Mouse (Mus musculus) hematopoietic stem cell, adult 5-6 weeks (primary cell): ENCODE measurements at regions not wholly inside any gene's neighbourhood (a gene's known extent, or its start where the extent isn't known, plus 50 kb on each side); places are given as distances from the start of the nearest gene placed in this dataset.

ENCODE experiments used
- ATAC-seq, 2 experiments: fragments of 125-278 bp in 1 of 2; replicated peaks in 1 of 2; 2 replicates each; pipeline ENCODE4 v1.8.0; 2016 to 2017; ENCODE audit warnings: inconsistent platforms in 2 of 2, mild to moderate bottlenecking in 2 of 2, moderate number of reproducible peaks in 2 of 2, low read depth in 1 of 2, moderate TSS enrichment in 1 of 2; ENCODE audit not compliant: low FRiP score in 2 of 2, poor library complexity in 2 of 2, severe bottlenecking in 2 of 2, insufficient read depth in 1 of 2, low TSS enrichment in 1 of 2

GRCm38 (mm10) chr4:82027447-82027881 is 584.8 kb upstream of the Mpdz start:
- ATAC-seq, result no peak

DNA sequence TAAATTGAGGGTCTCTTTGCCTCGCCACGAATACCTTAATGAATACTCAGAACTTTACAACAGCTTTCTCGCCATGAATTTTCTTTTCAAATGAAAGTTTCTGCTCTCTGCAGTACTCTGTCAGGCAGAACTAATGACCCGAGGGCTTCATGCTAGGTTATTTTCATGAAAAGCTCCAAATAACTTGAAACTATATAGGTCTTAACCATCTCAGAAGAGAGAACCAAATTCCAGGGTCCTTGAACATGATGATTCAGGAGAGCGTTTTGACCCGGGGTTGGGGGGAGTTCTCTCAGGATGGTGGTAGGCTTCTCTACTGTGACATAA is 558.8 kb upstream of the Mpdz start:
- ATAC-seq, result no peak

GRCm38 (mm10) chr4:82000590-82001405 is 558.2 kb upstream of the Mpdz start:
- ATAC-seq, result no peak

GRCm38 (mm10) chr4:81999654-82000314 is 557.2 kb upstream of the Mpdz start:
- no peak for ATAC-seq

DNA sequence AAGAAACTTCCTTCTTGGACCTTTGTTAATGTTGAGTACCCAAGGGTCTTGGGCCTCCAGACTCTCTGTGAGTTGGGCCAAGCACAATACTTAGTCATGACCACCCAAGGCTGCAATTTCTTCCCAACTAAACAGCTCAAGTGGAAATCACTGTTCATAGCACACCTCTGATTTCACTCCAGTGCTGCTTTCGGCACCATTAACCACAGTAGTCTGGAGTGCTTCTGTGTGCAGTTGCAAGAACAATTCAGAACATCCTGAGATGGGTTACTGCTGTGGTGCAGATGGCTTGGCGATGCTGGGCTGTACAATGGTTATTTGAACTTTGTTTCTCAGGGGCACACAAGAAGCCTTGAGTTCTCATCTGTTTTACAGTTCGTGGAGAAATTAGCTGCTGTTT is 556.5 kb upstream of the Mpdz start:
- ATAC-seq, result no peak

GRCm38 (mm10) chr4:81996445-81996844 is 553.8 kb upstream of the Mpdz start:
- ATAC-seq, result no peak

- no peak for ATAC-seq
These were observed 552.6 kb upstream of the Mpdz start for GRCm38 (mm10) chr4:81995243-81995642.

- ATAC-seq, result no peak
These were observed 546.2 kb upstream of the Mpdz start for GRCm38 (mm10) chr4:81988796-81989195.

GRCm38 (mm10) chr4:81986616-81987015 is 544.0 kb upstream of the Mpdz start:
- no peak for ATAC-seq

DNA sequence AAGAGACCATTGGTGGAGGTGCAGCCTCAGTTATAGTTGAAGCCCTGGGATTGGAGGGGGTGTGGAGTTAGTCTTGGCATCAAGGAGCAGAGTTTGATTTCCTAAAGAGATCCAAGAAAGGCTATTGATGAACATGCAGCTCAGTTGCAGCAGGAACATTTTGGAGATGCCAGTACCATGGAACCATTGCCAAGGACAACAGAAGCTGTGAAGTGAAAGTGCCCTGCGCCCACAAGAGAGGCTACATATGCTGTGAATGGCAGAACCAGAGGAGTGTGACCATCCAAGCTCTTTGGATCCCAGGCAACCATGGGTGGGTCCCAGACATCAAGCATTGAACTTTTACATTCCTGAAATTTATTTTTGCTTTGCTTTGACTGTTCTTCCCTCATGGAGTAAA is 539.2 kb upstream of the Mpdz start:
- no peak for ATAC-seq

DNA sequence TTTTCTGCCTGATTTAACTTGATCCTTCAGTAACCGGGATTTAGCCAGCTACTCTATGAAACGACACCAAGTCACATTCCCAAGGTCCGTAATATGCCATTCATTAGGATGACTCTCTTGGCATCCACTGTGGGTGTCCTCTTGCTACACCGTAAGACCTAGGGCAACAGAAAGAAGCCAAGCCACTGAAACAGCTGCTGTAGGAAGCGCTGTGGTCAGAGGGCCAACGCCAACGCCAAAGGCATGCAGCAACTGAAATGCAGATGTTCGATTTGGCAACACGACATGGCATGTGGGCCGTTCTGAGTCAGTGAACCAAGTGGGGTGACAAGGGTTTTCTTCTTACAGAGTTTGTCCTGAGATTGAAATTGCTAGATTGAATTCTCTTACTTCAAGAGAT is 527.9 kb upstream of the Mpdz start:
- no peak for ATAC-seq

DNA sequence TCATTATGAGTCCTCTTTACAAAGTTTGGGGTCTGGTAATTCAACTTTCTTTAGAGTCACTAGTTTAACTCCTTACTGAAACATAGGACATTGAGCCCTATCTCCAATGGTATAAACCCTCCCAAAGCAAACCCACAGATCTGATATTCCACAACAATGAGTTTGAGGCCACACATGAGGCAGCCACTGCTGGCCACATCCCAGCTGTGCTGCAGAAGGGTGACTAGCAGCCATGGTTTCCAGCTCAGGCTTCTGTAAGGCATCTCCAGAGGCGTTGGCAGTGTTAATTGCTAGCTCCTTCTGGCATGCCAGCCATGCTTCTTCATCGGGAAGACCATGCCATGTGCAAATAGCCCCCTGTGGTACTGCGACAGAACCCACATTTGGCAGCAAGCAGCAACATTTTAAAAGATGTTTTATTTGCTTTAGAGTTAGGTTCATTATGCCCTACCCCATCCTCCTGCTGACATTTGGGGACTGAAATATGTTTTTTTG is 527.1 kb upstream of the Mpdz start:
- no peak for ATAC-seq

DNA sequence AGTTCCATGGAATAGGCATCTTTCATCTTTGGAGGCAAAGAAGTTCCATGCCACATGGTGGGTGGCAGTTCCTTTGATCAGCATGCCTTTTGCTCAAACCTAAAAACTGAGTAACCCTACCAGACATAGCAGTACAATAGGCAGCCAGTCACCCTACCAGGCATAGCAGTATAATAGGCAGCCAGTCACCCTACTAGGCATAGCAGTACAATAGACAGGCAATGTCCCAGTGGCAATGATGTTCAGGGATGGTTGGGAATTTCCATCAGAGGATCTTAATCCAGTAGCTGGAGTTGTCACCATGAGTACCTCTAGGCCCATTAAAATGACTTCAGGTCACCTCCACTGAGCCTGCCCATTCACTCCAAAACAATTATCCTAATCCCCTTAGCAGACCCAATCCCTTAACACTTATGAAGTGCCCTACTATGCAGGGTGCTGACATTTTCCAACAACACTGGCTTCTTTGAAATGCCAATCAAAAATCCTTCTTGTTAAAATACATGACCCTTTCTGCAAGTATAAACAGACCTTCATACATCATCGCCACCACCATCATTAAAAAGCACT is 523.5 kb upstream of the Mpdz start:
- no peak for ATAC-seq

DNA sequence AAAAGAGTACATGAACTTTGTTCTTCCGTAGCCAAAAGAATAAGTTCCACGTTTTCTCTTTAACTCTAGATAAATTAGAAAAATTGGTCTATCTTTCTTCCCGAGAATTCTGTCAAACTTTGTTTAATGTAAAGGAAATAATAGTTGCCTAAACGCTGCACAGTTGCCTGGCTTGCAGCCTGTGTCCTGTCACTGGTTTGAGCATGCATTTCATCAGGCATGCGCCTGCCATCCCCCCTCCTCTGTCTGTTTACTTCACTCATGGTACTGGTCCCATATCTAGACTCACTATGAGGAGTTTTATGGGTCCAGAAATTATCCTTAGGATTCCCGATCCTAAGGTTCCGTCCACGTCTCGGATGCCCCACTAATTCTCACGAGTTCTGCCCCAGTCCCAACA is 520.5 kb upstream of the Mpdz start:
- no peak for ATAC-seq

GRCm38 (mm10) chr4:81962586-81962985 is 520.0 kb upstream of the Mpdz start:
- no peak for ATAC-seq

DNA sequence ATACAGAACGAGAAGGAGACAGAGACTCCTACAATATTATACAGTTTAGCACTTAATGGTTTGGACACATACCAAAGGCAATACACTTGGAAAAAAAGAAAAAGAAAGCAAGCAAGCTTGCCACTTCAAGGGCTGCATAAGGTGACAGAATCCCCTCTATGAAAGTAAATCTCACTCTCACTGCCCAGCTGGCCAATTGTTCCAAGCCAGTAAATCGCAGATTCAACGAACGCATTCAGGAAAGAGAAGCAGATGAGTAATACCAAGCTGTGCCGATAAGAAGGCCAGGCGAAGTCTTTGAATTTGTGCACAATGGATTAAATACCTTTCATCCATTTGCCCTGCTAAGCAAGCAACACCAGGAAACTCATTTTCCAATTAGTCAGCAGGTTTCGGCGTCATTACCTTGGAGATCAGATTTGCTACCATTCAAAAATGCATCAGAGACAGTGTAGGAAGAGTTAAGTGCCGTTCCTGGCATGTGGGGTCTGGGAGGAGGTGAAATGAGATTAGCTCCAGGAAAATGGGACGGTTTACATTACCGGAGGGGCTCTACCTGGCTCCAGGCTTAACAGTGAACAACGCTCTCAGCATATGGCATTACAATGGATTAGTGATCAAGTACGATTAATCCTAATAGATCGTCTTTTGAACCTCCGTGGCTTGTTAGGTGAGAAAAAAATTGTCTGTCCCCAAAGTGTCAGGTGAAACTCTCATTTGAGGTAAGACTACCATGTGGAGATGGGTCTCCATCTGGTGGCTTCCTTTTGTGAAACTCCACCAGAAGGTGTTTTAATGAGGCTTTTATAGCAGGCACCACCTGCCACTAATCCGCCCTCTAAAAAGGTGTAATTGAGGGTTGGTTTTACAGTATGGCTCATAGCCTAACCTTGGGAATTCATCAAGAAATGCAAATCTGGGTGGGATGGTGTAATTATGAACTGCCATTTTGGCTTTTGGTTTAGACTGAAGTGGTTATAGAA is 518.2 kb upstream of the Mpdz start:
- ATAC-seq, result no peak

GRCm38 (mm10) chr4:81956926-81957694 is 514.5 kb upstream of the Mpdz start:
- ATAC-seq, result no peak
